Mouse (Mus musculus): Measurements from ENCODE around the gene Aaed1.

DNA sequence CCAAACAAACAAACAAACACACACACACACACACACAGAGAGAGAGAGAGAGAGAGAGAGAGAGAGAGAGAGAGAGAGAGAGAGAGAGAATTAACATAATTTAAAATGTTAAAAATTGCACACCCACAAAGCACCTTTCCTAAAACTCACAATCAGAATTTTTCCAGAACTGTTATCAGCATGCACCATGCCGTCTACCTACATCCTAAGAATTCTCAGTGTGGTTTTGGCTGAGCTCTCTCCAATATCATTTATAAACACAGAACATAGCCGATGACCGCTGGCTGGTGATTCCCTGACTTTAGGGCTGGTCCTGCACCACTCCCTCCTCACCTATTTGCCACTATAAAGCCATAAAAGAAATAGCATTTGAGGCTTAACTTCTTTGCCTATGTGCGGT lies 44.1 kb downstream of the Aaed1 start:
- no peak for TF ChIP-seq POLR2A (IDR thresholded peaks at IDR 0.05; ENCODE audit: borderline replicate concordance, extremely low read depth, low read depth, low read length)
- TF ChIP-seq CTCF (IDR thresholded peaks at IDR 0.05; ENCODE audit: insufficient read depth, low read length) = no peak
